Mouse (Mus musculus) CD4-positive helper T cell, adult 2 months (primary cell): Measurements from ENCODE around the gene Vtn.

Experiments used
- DNase-seq: peaks from one replicate; pipeline ENCODE4 v3.0.0-alpha.2; 2012; ENCODE audit warnings: low read depth, missing footprints, low spot score

Gene Vtn

GRCm38 (mm10) chr11:78499004-78499403, at the start of gene Vtn:
Vtn (plus strand) TSS chr11:78499091.
- no peak for DNase-seq

DNA sequence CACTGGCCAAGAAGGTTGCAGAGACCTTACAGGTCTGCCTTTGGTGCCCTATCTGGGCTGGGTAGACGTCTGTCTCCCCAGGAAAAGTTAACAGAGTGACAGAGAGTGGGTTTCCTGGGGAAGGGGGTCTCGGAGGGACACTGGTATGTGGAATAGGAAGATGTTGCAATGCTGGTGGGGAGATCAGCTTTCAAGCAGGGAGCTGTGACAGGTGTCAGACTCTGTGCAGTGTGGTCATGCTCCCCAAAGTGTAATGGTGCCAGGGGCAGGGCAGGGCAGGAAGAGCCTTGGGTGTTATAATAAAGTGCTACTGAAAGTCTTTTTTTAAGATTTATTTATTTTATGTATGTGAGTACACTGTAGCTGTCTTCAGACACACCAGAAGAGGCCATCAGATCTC, 48.6 kb upstream of the Vtn start:
- DNase-seq: no peak

DNA sequence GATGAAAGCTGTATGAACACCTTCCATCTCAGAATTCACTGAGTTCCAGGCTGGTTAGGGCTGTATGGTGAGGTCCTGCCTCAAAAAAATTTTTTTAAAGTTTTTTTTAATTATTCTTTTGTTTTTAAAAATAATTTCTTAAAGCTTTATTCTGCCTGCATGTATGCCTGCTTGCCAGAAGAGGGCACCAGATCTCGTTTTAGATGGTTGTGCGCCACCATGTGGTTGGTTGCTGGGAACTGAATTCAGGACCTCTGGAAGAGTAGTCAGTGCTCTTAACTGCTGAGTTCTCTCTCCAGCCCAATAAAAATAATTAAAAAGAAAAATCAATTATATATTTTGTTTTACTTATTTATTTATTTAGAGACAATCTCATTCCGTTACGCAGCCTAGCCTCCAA, 45.2 kb upstream of the Vtn start:
- peak; percentile 76 for DNase-seq

DNA sequence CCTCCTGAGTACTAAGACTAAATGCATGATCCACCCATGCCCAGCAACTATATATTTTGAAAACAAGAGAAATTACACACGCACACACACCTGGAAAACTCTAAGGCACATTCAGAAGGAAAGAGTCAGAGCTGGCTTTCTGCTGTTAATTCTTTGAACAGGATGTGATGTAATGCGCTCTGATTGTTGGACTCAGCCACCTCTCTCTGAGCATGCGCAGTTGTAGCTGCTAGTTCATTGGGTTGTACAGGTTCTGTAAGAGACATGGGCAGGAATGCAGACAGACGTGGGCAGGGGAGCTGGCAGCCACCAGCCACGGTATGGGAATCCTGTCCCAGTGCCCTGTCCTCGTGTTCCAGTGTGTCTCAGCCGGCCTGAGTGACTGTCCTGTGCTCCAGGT, 44.6 kb upstream of the Vtn start:
- no peak for DNase-seq

- DNase-seq: peak; percentile 48
These were observed 43.6 kb upstream of the Vtn start for GRCm38 (mm10) chr11:78455308-78455707.

DNA sequence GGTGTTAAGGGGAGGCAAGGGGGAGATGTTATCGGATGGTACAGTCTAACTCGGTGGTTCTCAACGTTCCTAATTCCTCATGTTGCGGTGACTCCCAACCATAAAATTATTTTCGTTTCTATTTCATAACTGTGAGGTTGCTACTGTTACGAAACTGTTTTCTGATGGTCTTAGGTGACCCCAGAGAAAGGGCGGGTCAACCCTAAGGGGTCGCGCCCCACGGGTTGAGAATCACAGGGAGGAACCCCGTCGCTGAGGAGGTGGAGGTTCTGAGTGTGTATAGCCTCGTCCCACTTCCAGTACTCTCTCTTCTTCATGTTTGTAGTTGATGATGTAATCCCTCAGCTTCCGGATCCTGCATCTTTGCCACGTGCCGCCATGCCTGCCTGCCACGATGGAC, 40.2 kb upstream of the Vtn start:
- DNase-seq: no peak

DNA sequence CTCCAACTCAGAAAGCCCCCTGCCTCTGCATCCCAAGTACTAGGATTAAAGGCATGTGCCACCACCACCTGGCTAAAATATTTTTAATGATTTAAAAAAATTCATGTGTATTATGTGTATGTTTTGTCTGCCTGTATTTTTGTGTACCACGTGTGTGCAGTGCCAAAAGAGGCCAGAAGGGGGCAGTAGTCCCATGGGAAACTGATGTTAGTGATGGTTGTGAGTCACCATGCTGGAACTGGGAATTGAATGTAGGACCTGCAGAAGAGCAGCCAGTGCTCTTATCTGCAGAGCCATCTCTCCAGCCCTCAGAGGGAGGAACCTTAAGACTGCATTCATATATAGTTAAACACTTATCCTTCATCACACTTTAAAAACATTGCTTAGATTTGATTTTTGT, 37.0 kb upstream of the Vtn start:
- DNase-seq: no peak

- DNase-seq: no peak
These were observed 36.2 kb upstream of the Vtn start for GRCm38 (mm10) chr11:78462669-78463068.

DNA sequence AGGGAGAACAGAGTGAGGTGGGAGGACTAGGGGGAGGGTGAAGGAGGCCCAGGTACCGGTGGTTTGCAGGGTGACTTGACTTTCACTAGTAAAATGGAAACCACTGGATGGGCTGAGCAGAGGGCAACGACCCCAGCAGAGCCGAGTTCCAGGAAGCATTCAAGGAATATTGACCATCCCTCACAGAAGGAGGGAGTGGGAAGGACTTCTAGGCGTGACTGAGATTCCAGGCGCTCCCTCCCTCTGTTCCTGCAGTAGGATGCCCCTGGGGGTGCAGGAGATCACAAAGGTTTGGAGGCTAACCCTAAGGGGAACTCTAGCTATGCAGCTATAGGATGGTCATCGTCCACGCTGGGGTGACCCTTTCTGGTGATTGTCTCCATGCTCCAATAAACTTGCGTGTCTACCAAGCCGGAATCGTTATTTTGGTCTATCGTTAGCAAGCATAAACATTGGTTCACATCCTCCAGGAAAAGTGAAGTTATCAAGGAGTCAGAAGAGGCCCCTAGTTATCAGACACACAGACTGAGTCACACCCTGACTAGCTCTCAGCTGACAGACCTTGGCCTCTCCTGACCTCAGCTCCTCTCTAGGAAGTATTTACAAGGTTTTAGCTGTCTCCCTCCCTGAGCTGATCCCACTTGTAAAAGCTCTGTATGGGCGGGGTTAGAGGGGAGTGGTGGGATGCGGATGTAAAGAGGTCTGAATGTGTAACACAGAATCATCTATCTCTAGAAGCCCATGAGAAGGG, 35.4 kb upstream of the Vtn start:
- no peak for DNase-seq

DNA sequence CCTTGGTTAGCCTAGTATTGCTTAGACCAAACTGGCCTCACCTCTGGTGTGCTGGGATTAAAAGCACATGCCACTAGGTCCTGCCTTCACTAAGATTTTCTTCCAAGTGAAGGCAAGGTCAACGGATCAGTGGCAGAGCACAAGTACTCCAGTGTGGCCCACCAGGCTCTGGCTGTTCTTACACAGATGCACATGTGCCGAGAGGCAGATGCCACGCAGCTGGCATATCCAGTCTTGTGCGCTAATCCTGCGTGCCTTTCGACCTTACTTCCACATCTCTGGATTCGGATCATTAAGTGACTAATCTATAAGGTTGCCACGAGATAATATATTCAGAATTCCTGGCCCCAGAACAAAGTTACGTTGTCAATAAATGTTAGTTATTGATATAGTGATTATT, 33.8 kb upstream of the Vtn start:
- no peak for DNase-seq

GRCm38 (mm10) chr11:78465568-78466180, 33.2 kb upstream of the Vtn start, which contains the start of gene Slc46a1:
Slc46a1 (plus strand) TSS chr11:78465697.
- DNase-seq: peak; percentile 62

- no peak for DNase-seq
These were observed 32.5 kb upstream of the Vtn start for GRCm38 (mm10) chr11:78466242-78466912.

- no peak for DNase-seq
These were observed 31.4 kb upstream of the Vtn start for GRCm38 (mm10) chr11:78467515-78467914.

DNA sequence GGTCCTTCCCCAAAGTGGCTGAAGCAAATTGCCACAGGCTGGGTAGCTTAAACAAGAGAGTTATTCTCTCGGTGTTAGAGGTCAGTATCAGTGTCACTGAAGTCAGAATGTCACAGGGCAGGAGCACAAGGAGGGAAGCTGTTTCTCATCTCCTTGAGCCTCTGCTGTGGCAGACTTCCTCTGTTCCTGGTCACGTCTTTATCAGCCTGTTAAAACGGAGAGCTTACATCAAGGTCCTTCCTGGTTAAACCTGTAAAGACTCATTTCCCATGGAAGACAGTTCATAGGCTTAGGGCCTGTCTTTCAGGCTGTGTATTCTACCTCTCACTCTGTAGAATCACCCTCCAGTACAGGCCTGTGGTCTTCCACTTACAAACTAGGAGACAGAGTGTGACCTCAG, 31.0 kb upstream of the Vtn start:
- DNase-seq: no peak

- DNase-seq: no peak
These were observed 27.4 kb upstream of the Vtn start for GRCm38 (mm10) chr11:78471326-78472103.

GRCm38 (mm10) chr11:78475289-78475688, 23.6 kb upstream of the Vtn start:
- DNase-seq: no peak

DNA sequence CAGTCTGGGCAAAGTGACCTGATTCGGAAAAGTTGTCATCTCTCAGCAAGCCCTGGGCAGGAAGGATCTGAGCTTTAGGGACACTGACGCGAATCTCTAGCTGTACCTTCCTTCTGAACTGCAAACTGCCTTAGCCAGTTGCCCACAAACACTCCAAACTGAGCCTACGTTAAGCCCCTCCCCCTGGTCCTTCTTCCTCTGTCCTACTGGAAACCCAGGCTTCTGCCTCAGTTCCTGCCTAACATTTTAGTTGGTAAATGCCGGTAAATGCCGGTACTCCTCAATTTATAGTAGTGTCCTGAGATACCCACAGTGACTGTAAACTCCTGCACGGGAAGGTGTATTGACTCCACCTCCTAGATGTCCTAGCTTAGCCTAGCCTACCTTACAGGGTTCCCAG, 15.3 kb upstream of the Vtn start:
- no peak for DNase-seq

DNA sequence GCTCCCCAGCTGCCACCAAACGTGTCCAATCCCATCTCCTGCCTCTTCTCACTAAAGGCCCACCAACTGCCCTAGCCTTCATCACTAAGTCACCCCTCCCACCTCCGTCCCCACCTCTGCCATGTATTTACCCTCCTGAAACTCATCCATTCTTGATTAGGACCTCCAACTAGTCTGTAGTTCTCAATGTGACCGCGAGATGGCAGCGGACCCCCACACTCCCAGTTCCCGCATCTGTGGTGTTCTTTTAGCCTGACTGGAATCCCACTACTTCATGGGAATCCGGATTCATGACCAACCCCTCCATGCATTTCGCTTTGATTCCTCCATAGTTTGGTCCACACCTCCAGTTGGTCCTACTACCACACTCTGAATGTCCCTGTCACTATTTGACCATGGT, 10.7 kb upstream of the Vtn start:
- DNase-seq: peak; percentile 53

- peak; percentile 11 for DNase-seq
These were observed 8.1 kb upstream of the Vtn start for GRCm38 (mm10) chr11:78490781-78491241.

GRCm38 (mm10) chr11:78495904-78496303, 3.0 kb upstream of the Vtn start:
- peak; percentile 29 for DNase-seq

- DNase-seq: no peak
These were observed 1.8 kb upstream of the Vtn start for GRCm38 (mm10) chr11:78497071-78497541.
